Comparison of ENCODE assay signal across 17 mouse cellular contexts in the genomic region with DNA sequence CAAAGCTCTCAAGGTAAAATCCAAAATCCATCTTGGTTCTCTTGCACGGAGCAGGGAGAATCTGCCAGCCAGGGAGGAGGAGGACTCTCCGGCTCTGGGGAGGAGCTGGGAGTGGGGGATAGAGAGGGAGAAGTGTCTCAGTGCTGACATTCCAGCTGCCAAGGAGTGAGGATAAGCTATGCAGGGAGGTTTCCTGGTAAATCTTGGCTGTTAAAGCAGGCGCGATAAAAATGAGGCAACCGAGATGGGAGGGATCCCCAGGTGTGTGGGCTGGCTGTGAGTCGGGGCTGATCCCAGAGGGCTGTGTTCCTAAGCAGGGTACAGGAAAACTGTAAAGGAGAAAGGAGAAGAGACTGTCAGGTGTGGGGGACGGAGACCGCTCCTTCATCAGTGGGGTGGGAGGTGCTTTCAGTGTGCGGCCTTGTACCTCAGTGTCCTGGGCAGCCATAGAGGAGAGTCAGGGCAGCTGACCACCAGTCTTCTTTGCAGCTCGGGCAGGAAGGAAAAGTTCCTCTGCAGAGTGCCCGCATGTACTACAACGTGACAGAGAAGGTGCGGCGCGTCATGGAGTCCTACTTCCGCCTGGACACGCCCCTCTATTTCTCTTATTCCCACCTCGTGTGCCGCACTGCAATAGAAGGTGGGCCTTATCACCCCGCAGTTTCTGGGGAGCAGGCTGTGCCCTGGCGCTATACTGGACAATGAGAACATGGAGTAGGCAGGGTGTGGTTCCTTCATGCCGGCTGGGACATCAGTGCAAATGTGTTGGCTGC. TPM values are rescaled to one million over a fixed set of nuclear protein-coding genes. Genes with fewer than 3 reads are reported as not detected.
DNase-seq lines count a peak whose midpoint lies in the region; ATAC-seq lines count a peak whose summit lies in the region.
"Had no signal": no experiment of that assay in that cellular context is flagged by ENCODE, and none has a peak within 500 bp of the region (broad histone marks: within the 10 kb centered on the region; RNA-seq: fewer than 3 reads in every experiment).

No protein-coding gene starts in this region.

- 0 out of 2 replicates have a peak overlapping the region, but pooled peaks have one; percentile 60 for H3K27ac ChIP-seq in forebrain, embryonic 14.5 days (ENCODE audit: low read depth, low read length)
- no peak overlapping the region for H3K27ac ChIP-seq in forebrain, embryonic 10.5 days
- no peak overlapping the region for H3K27ac ChIP-seq in midbrain, embryonic 16.5 days (ENCODE audit: low read length)
- H3K27ac ChIP-seq in midbrain, embryonic 13.5 days: no peak overlapping the region
- H3K27ac ChIP-seq: embryonic facial prominence, embryonic 13.5 days; midbrain, embryonic 10.5 days had no signal

- H3K4me2 ChIP-seq in forebrain, embryonic 14.5 days (ENCODE audit: low read length): no peak overlapping the region
- no peak overlapping the region for H3K4me2 ChIP-seq in midbrain, embryonic 16.5 days (ENCODE audit: low read length)
- H3K4me2 ChIP-seq in midbrain, embryonic 13.5 days (replicated peaks): no peak overlapping the region
- H3K4me2 ChIP-seq: embryonic facial prominence, embryonic 13.5 days; hindbrain, embryonic 15.5 days had no signal

- no peak for DNase-seq in forebrain, embryonic 14.5 days (ENCODE audit: low spot score)
- no peak for DNase-seq in forebrain, embryonic 10.5 days (ENCODE audit: extremely low spot score, low spot score)
- DNase-seq in left cerebral cortex, adult 11 months (ENCODE audit: low spot score): peak; percentile 70
- DNase-seq in left cerebral cortex, postnatal 10 days (ENCODE audit: extremely low spot score in 1 of 2, low spot score in 2 of 2): no peak
- DNase-seq in frontal cortex, postnatal 14 days (ENCODE audit: low spot score in 2 of 2): peak; percentile 51 to 60
- DNase-seq in right cerebral cortex, postnatal 36 days (ENCODE audit: low spot score in 2 of 2): peak; percentile 73 to 84
- DNase-seq: adrenal gland, adult 8-10 months; liver; lung, postnatal 14 days; retina, postnatal 1 day had no signal

- no peaks in the 10 kb centered on the region for H3K27me3 ChIP-seq in forebrain, embryonic 14.5 days (replicated peaks; ENCODE audit: control insufficient read depth, insufficient read depth, low read length)
- H3K27me3 ChIP-seq in forebrain, embryonic 10.5 days (ENCODE audit: poor library complexity, severe bottlenecking): no peaks in the 10 kb centered on the region
- H3K27me3 ChIP-seq in midbrain, embryonic 16.5 days (ENCODE audit: control insufficient read depth, insufficient read depth, low read depth, low read length): no peaks in the 10 kb centered on the region
- H3K27me3 ChIP-seq in midbrain, embryonic 13.5 days: no peaks in the 10 kb centered on the region
- H3K27me3 ChIP-seq: embryonic facial prominence, embryonic 13.5 days; hindbrain, embryonic 15.5 days had no signal

- no peak overlapping the region for H3K4me3 ChIP-seq in forebrain, embryonic 14.5 days (ENCODE audit: low read depth, low read length)
- H3K4me3 ChIP-seq in forebrain, embryonic 10.5 days: no peak overlapping the region
- no peak overlapping the region for H3K4me3 ChIP-seq in midbrain, embryonic 16.5 days (ENCODE audit: low read depth, low read length)
- no peak overlapping the region for H3K4me3 ChIP-seq in midbrain, embryonic 13.5 days (replicated peaks)
- H3K4me3 ChIP-seq: embryonic facial prominence, embryonic 13.5 days; hindbrain, embryonic 15.5 days; midbrain, embryonic 10.5 days had no signal

- H3K9ac ChIP-seq in forebrain, embryonic 14.5 days (ENCODE audit: low read length): no peak overlapping the region
- H3K9ac ChIP-seq in midbrain, embryonic 16.5 days (ENCODE audit: low read depth, low read length): no peak overlapping the region
- no peak overlapping the region for H3K9ac ChIP-seq in midbrain, embryonic 13.5 days (replicated peaks)
- H3K9ac ChIP-seq: embryonic facial prominence, embryonic 13.5 days; hindbrain, embryonic 15.5 days had no signal

- ATAC-seq in forebrain, embryonic 14.5 days: no peak
- ATAC-seq in midbrain, embryonic 16.5 days: no peak
- ATAC-seq in midbrain, embryonic 13.5 days: no peak

- H3K4me1 ChIP-seq in forebrain, embryonic 14.5 days (ENCODE audit: control insufficient read depth, insufficient read depth, low read length): no peaks in the 10 kb centered on the region
- peaks cover 17% of the 10 kb centered on the region for H3K4me1 ChIP-seq in forebrain, embryonic 10.5 days
- 0 out of 2 replicates have a peak, but pooled peaks cover 2% of the 10 kb centered on the region for H3K4me1 ChIP-seq in midbrain, embryonic 16.5 days (ENCODE audit: control insufficient read depth, insufficient read depth, low read length)
- peaks cover 17% of the 10 kb centered on the region for H3K4me1 ChIP-seq in midbrain, embryonic 13.5 days (replicated peaks)

- peaks cover 41% of the 10 kb centered on the region for H3K36me3 ChIP-seq in forebrain, embryonic 14.5 days (ENCODE audit: control insufficient read depth, insufficient read depth, low read length)
- H3K36me3 ChIP-seq in forebrain, embryonic 10.5 days (replicated peaks): peaks cover 77% of the 10 kb centered on the region
- peaks cover 16% of the 10 kb centered on the region; the same call in 1 of the 2 replicates for H3K36me3 ChIP-seq in midbrain, embryonic 16.5 days (ENCODE audit: control insufficient read depth, insufficient read depth, low read length)
- peaks cover 66% of the 10 kb centered on the region for H3K36me3 ChIP-seq in midbrain, embryonic 13.5 days

- 84% methylated on average over 22 of the region's 22 CpGs for WGBS in forebrain, embryonic 14.5 days
- 88% methylated on average over 22 of the region's 22 CpGs for WGBS in forebrain, embryonic 10.5 days
- 84% methylated on average over 22 of the region's 22 CpGs for WGBS in midbrain, embryonic 16.5 days
- 83% methylated on average over 22 of the region's 22 CpGs for WGBS in midbrain, embryonic 13.5 days

- H3K9me3 ChIP-seq in forebrain, embryonic 14.5 days (replicated peaks; ENCODE audit: control insufficient read depth, low read length): no peaks in the 10 kb centered on the region
- no peaks in the 10 kb centered on the region for H3K9me3 ChIP-seq in forebrain, embryonic 10.5 days
- no peaks in the 10 kb centered on the region for H3K9me3 ChIP-seq in midbrain, embryonic 16.5 days (replicated peaks; ENCODE audit: control insufficient read depth, low read length, poor library complexity, severe bottlenecking)
- H3K9me3 ChIP-seq in midbrain, embryonic 13.5 days: no peaks in the 10 kb centered on the region
- H3K9me3 ChIP-seq: embryonic facial prominence, embryonic 13.5 days; hindbrain, embryonic 15.5 days; midbrain, embryonic 10.5 days had no signal

- intact Hi-C loops in left cerebral cortex, postnatal 10 days (cut with DNase I): loop anchor here (5.0 kb wide), 2 partner anchors 48 to 423 kb away; a partner anchor contains a TSS

RNA-seq across cellular contexts. Expression of a gene that starts 10.6 kb away (rescaled TPM):
- 0.13 and 0.35 TPM in 2 replicates for polyA plus RNA-seq in forebrain, embryonic 14.5 days (2014; fragmentation: Nextera tagmentation; extraction: Ambion mirVana)
- polyA plus RNA-seq in forebrain, embryonic 10.5 days (2016; fragmentation: Nextera tagmentation; extraction: Ambion mirVana): 0.16 TPM in 1 of 2 replicates, not detected in the other
- under 1 TPM; 0.16 to 0.47 TPM for total RNA-seq in left cerebral cortex, postnatal 10 days (2021)
- polyA plus RNA-seq in midbrain, embryonic 16.5 days (2015; fragmentation: Nextera tagmentation; extraction: Ambion mirVana): 0.63 and 1.6 TPM in 2 replicates
- polyA plus RNA-seq in midbrain, embryonic 13.5 days (2015; fragmentation: Nextera tagmentation; extraction: Ambion mirVana): 0.55 and 1.3 TPM in 2 replicates
- polyA plus RNA-seq: stomach, embryonic 14.5 days had no signal

RNA-seq across cellular contexts. Expression of a gene that starts 11.9 kb away (rescaled TPM):
- 8.0 and 9.5 TPM in 2 replicates for polyA plus RNA-seq in forebrain, embryonic 14.5 days (2014; fragmentation: Nextera tagmentation; extraction: Ambion mirVana)
- polyA plus RNA-seq in forebrain, embryonic 10.5 days (2016; fragmentation: Nextera tagmentation; extraction: Ambion mirVana): 13.4 and 16.2 TPM in 2 replicates
- 1 to 10 TPM; 8.5 to 8.6 TPM for total RNA-seq in left cerebral cortex, postnatal 10 days (2021)
- 9.2 and 9.9 TPM in 2 replicates for polyA plus RNA-seq in midbrain, embryonic 16.5 days (2015; fragmentation: Nextera tagmentation; extraction: Ambion mirVana)
- polyA plus RNA-seq in midbrain, embryonic 13.5 days (2015; fragmentation: Nextera tagmentation; extraction: Ambion mirVana): 8.1 and 9.9 TPM in 2 replicates

RNA-seq across cellular contexts. Expression of a gene that starts 12.1 kb away (rescaled TPM):
- polyA plus RNA-seq in forebrain, embryonic 14.5 days (2014; fragmentation: Nextera tagmentation; extraction: Ambion mirVana): 25.5 and 28.8 TPM in 2 replicates
- 32.7 and 41.6 TPM in 2 replicates for polyA plus RNA-seq in forebrain, embryonic 10.5 days (2016; fragmentation: Nextera tagmentation; extraction: Ambion mirVana)
- 10 to 100 TPM; 32.3 to 35.4 TPM for total RNA-seq in left cerebral cortex, postnatal 10 days (2021)
- polyA plus RNA-seq in midbrain, embryonic 16.5 days (2015; fragmentation: Nextera tagmentation; extraction: Ambion mirVana): 22.6 and 26.0 TPM in 2 replicates
- 30.2 and 34.4 TPM in 2 replicates for polyA plus RNA-seq in midbrain, embryonic 13.5 days (2015; fragmentation: Nextera tagmentation; extraction: Ambion mirVana)

RNA-seq across cellular contexts. Expression of a gene that starts 26.6 kb away (rescaled TPM):
- polyA plus RNA-seq in forebrain, embryonic 14.5 days (2014; fragmentation: Nextera tagmentation; extraction: Ambion mirVana): 0.22 and 0.48 TPM in 2 replicates
- not detected in 2 replicates for polyA plus RNA-seq in forebrain, embryonic 10.5 days (2016; fragmentation: Nextera tagmentation; extraction: Ambion mirVana)
- total RNA-seq in left cerebral cortex, postnatal 10 days (2021): under 1 TPM; 0.28 to 0.30 TPM
- 0.26 and 0.44 TPM in 2 replicates for polyA plus RNA-seq in midbrain, embryonic 16.5 days (2015; fragmentation: Nextera tagmentation; extraction: Ambion mirVana)
- polyA plus RNA-seq in midbrain, embryonic 13.5 days (2015; fragmentation: Nextera tagmentation; extraction: Ambion mirVana): 0.34 and 0.36 TPM in 2 replicates
- polyA plus RNA-seq: embryonic facial prominence, embryonic 13.5 days; kidney, embryonic 16.5 days; stomach, embryonic 14.5 days had no signal

RNA-seq across cellular contexts. Expression of a gene that starts 49.5 kb away (rescaled TPM):
- 290 and 301 TPM in 2 replicates for polyA plus RNA-seq in forebrain, embryonic 14.5 days (2014; fragmentation: Nextera tagmentation; extraction: Ambion mirVana)
- polyA plus RNA-seq in forebrain, embryonic 10.5 days (2016; fragmentation: Nextera tagmentation; extraction: Ambion mirVana): 126 and 138 TPM in 2 replicates
- total RNA-seq in left cerebral cortex, postnatal 10 days (2021): 10 to 100 TPM; 27.9 to 29.7 TPM
- polyA plus RNA-seq in midbrain, embryonic 16.5 days (2015; fragmentation: Nextera tagmentation; extraction: Ambion mirVana): 220 and 230 TPM in 2 replicates
- polyA plus RNA-seq in midbrain, embryonic 13.5 days (2015; fragmentation: Nextera tagmentation; extraction: Ambion mirVana): 227 and 237 TPM in 2 replicates

Comparison
In these comparisons a context has a peak if more than half of its experiments do, and no peak if none do; other contexts are left out.
1. DNase-seq: peak in left cerebral cortex, adult 11 months (single experiment), frontal cortex, postnatal 14 days (2 of 2) and right cerebral cortex, postnatal 36 days (2 of 2); none in forebrain, embryonic 14.5 days (single experiment), forebrain, embryonic 10.5 days (single experiment) and left cerebral cortex, postnatal 10 days (0 of 2).